Mouse (Mus musculus) myocyte (in vitro differentiated cells): ENCODE results near the gene Plcb4. TPM values are rescaled to one million over a fixed set of nuclear protein-coding genes. Genes with fewer than 3 reads are reported as not detected.

Experiments used
- H3K27me3 ChIP-seq: one replicate; pipeline ENCODE4 v1.6.1; 2011; ENCODE audit not compliant: control insufficient read depth, insufficient read depth, insufficient read length
- H3K36me3 ChIP-seq: one replicate; pipeline ENCODE4 v1.6.1; 2011; ENCODE audit not compliant: control insufficient read depth, insufficient read depth
- H3K4me2 ChIP-seq: one replicate; pipeline ENCODE4 v1.6.1; 2011; ENCODE audit warnings: low read depth, control low read depth
- H3K4me3 ChIP-seq: one replicate; pipeline ENCODE4 v1.5.1; 2011; ENCODE audit warnings: mild to moderate bottlenecking, control low read depth, moderate library complexity
- H3K79me2 ChIP-seq: one replicate; pipeline ENCODE4 v1.6.1; 2011; ENCODE audit not compliant: control insufficient read depth, insufficient read depth
- H3ac ChIP-seq: one replicate; pipeline ENCODE4 v1.6.1; 2011; ENCODE audit not compliant: control insufficient read depth, insufficient read length
- CEBPB ChIP-seq: IDR thresholded peaks from 2 replicates; pipeline ENCODE4 v1.6.1; 2011; ENCODE audit warnings: mild to moderate bottlenecking, moderate library complexity; ENCODE audit not compliant: poor library complexity, insufficient read depth, severe bottlenecking
- E2F4 ChIP-seq: IDR thresholded peaks from one replicate; pipeline ENCODE4 v1.6.1; 2011; ENCODE audit warnings: mild to moderate bottlenecking, control low read depth, moderate library complexity; ENCODE audit not compliant: insufficient read depth
- MAX ChIP-seq: IDR thresholded peaks from one replicate; pipeline ENCODE4 v1.6.1; 2011; ENCODE audit warnings: low read depth, mild to moderate bottlenecking, control low read depth
- MYOD1 ChIP-seq, 3 experiments: IDR thresholded peaks; one replicate each; pipeline ENCODE4 v1.6.1; 2011; ENCODE audit warnings: control low read depth in 2 of 3, low read depth in 2 of 3, mild to moderate bottlenecking in 2 of 3, moderate library complexity in 1 of 3; ENCODE audit not compliant: insufficient read length in 2 of 3, control insufficient read depth in 1 of 3
- MYOG ChIP-seq, 3 experiments: IDR thresholded peaks; one replicate each; pipeline ENCODE4 v1.6.1; 2011; ENCODE audit warnings: control low read depth in 2 of 3, low read depth in 2 of 3, mild to moderate bottlenecking in 2 of 3; ENCODE audit not compliant: insufficient read length in 2 of 3, control insufficient read depth in 1 of 3, insufficient read depth in 1 of 3
- POLR2A ChIP-seq: IDR thresholded peaks from one replicate; pipeline ENCODE4 v1.6.1; 2011; ENCODE audit warnings: low read depth, mild to moderate bottlenecking, control low read depth, moderate library complexity; ENCODE audit not compliant: insufficient read length
- POLR2AphosphoS2 ChIP-seq: IDR thresholded peaks from one replicate; pipeline ENCODE4 v1.6.1; 2011; ENCODE audit warnings: low read depth, control low read depth; ENCODE audit not compliant: insufficient read length
- REST ChIP-seq: IDR thresholded peaks from one replicate; pipeline ENCODE4 v1.6.1; 2011; ENCODE audit warnings: mild to moderate bottlenecking, control low read depth, moderate library complexity; ENCODE audit not compliant: insufficient read depth, insufficient read length
- SRF ChIP-seq: IDR thresholded peaks from one replicate; pipeline ENCODE4 v1.6.1; 2011; ENCODE audit warnings: low read depth; ENCODE audit not compliant: control insufficient read depth, insufficient read length
- TCF12 ChIP-seq: IDR thresholded peaks from one replicate; pipeline ENCODE4 v1.6.1; 2011; ENCODE audit warnings: mild to moderate bottlenecking, control low read depth; ENCODE audit not compliant: poor library complexity, insufficient read depth, severe bottlenecking
- TCF3 ChIP-seq: IDR thresholded peaks from one replicate; pipeline ENCODE4 v1.6.1; 2011; ENCODE audit warnings: low read depth, control low read depth; ENCODE audit not compliant: insufficient read length
- USF1 ChIP-seq: IDR thresholded peaks from one replicate; pipeline ENCODE4 v1.6.1; 2011; ENCODE audit warnings: low read depth, mild to moderate bottlenecking, control low read depth, moderate library complexity
- polyA plus RNA-seq: library from polyadenylated mRNA; unstranded; fragments of >200 nt; fragmentation: generic; extraction: Trizol; gene quantifications from one replicate; pipeline ENCODE4 v1.2.1, GENCODE M21; 2012; ENCODE audit warnings: missing spikeins

The Plcb4 gene
- polyA plus RNA-seq, 1 experiment: 5.3 TPM

DNA sequence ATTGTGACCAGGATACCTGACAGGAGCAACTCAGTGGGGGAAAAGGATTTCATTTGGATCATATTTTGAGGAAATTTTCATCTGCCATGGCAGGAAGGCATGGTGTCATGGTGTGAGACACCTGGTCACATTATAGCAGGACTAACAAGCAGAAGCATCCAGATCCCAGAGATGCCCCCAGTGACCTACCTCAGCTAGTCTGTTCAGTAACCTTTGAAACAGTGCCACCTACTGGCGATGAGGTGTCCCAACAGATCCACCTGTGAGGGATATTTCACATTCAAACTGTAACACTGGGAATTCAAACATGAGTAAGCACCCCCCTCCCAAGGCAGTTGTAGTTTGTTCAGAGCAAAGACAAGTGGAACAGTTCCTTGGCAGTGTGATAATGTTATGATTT is 289.0 kb downstream of the Plcb4 start:
- H3K4me2 ChIP-seq: no peak overlapping the region
- TF ChIP-seq MYOD1 (IDR thresholded peaks at IDR 0.05; ENCODE audit: control insufficient read depth in 1 of 3, insufficient read length in 2 of 3, low read depth in 2 of 3) (no peak), MYOG (IDR thresholded peaks at IDR 0.05; ENCODE audit: control insufficient read depth in 1 of 3, insufficient read depth in 1 of 3, insufficient read length in 2 of 3, low read depth in 2 of 3) (no peak), CEBPB (no peak), TCF3 (no peak), MAX (no peak), POLR2AphosphoS2 (no peak), TCF12 (no peak), SRF (no peak), E2F4 (no peak), REST (no peak), USF1 (no peak), POLR2A (no peak)
- peaks cover 9% of the 10 kb centered on the region for H3K36me3 ChIP-seq
- H3ac ChIP-seq: no peak overlapping the region
- H3K4me3 ChIP-seq: no peak overlapping the region
- H3K27me3 ChIP-seq: no peaks in the 10 kb centered on the region
- H3K79me2 ChIP-seq: no peaks in the 10 kb centered on the region

GRCm38 (mm10) chr2:135954760-135955548 is 296.1 kb downstream of the Plcb4 start:
- H3K79me2 ChIP-seq: no peaks in the 10 kb centered on the region
- no peak overlapping the region for H3ac ChIP-seq
- H3K4me2 ChIP-seq: no peak overlapping the region
- H3K36me3 ChIP-seq: peaks cover 21% of the 10 kb centered on the region
- TF ChIP-seq REST: no peak
- no peak overlapping the region for H3K4me3 ChIP-seq
- H3K27me3 ChIP-seq: no peaks in the 10 kb centered on the region

DNA sequence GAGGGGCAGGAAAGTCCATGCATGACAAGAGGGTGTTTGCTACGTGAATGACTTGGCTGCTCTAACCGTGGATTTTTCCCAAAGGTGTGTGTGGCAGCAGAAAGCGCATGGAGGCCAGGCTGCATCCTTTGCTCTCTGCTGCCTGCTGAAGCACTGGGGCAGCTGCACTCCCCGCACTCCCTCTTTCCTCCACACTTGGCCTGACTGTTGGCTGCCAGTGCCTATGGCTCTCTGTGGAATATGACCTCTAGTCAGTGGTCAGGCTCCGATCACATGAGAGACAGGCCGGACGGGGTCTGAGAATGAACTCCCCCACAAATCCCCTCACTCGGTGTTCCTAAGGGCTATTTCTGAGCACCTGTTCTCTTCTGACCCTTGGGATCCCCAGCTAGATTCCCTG is 297.0 kb downstream of the Plcb4 start:
- no peak overlapping the region for H3ac ChIP-seq
- no peak for TF ChIP-seq SRF
- TF ChIP-seq MYOG (IDR thresholded peaks at IDR 0.05; ENCODE audit: control insufficient read depth in 1 of 3, insufficient read depth in 1 of 3, insufficient read length in 2 of 3, low read depth in 2 of 3): no peak
- TF ChIP-seq MYOD1 (IDR thresholded peaks at IDR 0.05; ENCODE audit: control insufficient read depth in 1 of 3, insufficient read length in 2 of 3, low read depth in 2 of 3): no peak
- no peak for TF ChIP-seq CEBPB
- TF ChIP-seq TCF12: no peak
- no peak for TF ChIP-seq POLR2AphosphoS2
- TF ChIP-seq USF1: no peak
- TF ChIP-seq REST: no peak
- TF ChIP-seq MAX: no peak
- TF ChIP-seq E2F4: no peak
- no peak for TF ChIP-seq TCF3
- TF ChIP-seq POLR2A: no peak
- H3K79me2 ChIP-seq: no peaks in the 10 kb centered on the region
- no peak overlapping the region for H3K4me3 ChIP-seq
- no peaks in the 10 kb centered on the region for H3K27me3 ChIP-seq
- no peak overlapping the region for H3K4me2 ChIP-seq
- H3K36me3 ChIP-seq: peaks cover 21% of the 10 kb centered on the region

DNA sequence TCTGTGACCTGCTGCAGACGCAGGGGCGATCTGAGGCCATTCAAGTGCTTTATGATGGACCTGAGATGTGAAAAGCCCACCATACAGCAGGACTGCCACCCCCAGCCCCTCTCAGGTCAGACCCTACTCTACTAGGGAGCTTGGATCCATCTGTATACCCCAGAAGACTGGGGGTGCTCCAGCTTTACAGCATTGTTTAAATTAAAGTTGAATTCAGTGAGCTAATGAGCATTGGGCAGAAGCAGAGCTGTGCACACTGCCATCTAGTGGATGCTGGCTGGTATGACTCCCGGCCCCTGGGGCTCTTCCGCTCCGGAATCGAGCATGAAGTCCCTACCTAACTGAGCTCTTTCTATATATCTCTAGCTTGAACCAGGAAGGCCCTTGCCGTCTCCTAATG is 298.9 kb downstream of the Plcb4 start:
- TF ChIP-seq E2F4: no peak
- no peak for TF ChIP-seq MYOG (IDR thresholded peaks at IDR 0.05; ENCODE audit: control insufficient read depth in 1 of 3, insufficient read depth in 1 of 3, insufficient read length in 2 of 3, low read depth in 2 of 3)
- no peaks in the 10 kb centered on the region for H3K79me2 ChIP-seq
- H3ac ChIP-seq: no peak overlapping the region
- H3K4me3 ChIP-seq: no peak overlapping the region
- peaks cover 21% of the 10 kb centered on the region for H3K36me3 ChIP-seq
- H3K4me2 ChIP-seq: no peak overlapping the region
- H3K27me3 ChIP-seq: no peaks in the 10 kb centered on the region

DNA sequence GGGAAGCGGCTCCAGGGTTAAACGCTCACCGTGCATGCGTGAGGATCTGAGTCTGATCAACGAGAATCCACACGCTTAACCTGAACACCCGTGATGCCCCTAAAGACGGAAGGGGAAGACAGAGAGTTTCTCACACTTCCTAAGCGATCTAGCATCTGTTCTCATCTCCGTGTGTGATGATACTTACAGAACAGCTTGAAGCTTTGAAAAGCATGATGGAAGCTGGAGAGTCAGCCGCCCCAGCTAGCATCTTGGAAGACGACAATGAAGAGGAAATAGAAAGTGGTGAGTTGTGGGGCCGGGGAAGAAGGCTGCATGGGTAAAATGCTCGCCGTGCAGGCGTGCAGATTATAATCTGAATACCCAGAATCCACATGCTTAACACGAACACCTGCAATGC is 299.6 kb downstream of the Plcb4 start:
- H3K79me2 ChIP-seq: no peaks in the 10 kb centered on the region
- no peaks in the 10 kb centered on the region for H3K27me3 ChIP-seq
- TF ChIP-seq MYOD1 (IDR thresholded peaks at IDR 0.05; ENCODE audit: control insufficient read depth in 1 of 3, insufficient read length in 2 of 3, low read depth in 2 of 3): no peak
- no peak for TF ChIP-seq MYOG (IDR thresholded peaks at IDR 0.05; ENCODE audit: control insufficient read depth in 1 of 3, insufficient read depth in 1 of 3, insufficient read length in 2 of 3, low read depth in 2 of 3)
- no peak for TF ChIP-seq USF1
- no peak for TF ChIP-seq SRF
- TF ChIP-seq E2F4: no peak
- no peak for TF ChIP-seq MAX
- no peak for TF ChIP-seq POLR2AphosphoS2
- TF ChIP-seq TCF12: no peak
- H3K36me3 ChIP-seq: peaks cover 16% of the 10 kb centered on the region
- no peak overlapping the region for H3K4me2 ChIP-seq
- H3ac ChIP-seq: no peak overlapping the region
- H3K4me3 ChIP-seq: no peak overlapping the region

DNA sequence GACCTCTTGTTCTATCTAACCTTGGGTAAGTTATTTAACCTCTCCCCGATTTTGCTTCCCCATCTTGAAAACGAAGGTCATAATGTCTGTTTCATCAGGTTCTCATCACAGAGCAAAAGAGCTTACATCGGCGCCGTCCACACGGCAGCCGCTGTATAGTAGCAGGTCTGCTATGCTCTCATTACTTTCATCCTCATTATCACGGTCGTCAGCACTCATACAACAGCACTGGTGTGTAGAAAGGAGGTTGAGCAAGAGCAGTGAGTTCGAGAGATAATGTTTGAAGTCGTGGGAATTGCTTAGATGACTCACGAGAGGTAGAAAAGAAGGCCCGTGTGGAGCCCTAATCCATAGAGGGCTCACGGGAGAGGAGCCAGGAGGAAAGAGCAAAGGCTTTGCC is 304.3 kb downstream of the Plcb4 start:
- Histone ChIP-seq H3K27me3 (no peaks in the 10 kb centered on the region), H3K36me3 (no peaks in the 10 kb centered on the region), H3K4me2 (no peak overlapping the region), H3K79me2 (no peaks in the 10 kb centered on the region), H3ac (no peak overlapping the region), H3K4me3 (no peak overlapping the region)
- no peak for TF ChIP-seq E2F4
- TF ChIP-seq POLR2AphosphoS2: no peak
- TF ChIP-seq TCF12: no peak
- no peak for TF ChIP-seq MYOD1 (IDR thresholded peaks at IDR 0.05; ENCODE audit: control insufficient read depth in 1 of 3, insufficient read length in 2 of 3, low read depth in 2 of 3)
- TF ChIP-seq POLR2A: no peak
- TF ChIP-seq MYOG (IDR thresholded peaks at IDR 0.05; ENCODE audit: control insufficient read depth in 1 of 3, insufficient read depth in 1 of 3, insufficient read length in 2 of 3, low read depth in 2 of 3): no peak
- no peak for TF ChIP-seq MAX
- TF ChIP-seq REST: no peak
- no peak for TF ChIP-seq USF1
- no peak for TF ChIP-seq SRF
- no peak for TF ChIP-seq TCF3
- no peak for TF ChIP-seq CEBPB
